Mouse (Mus musculus) adrenal gland, postnatal 14 days (tissue): ENCODE data around the gene Plcxd3. TPM values are rescaled to one million over a fixed set of nuclear protein-coding genes. Genes with fewer than 3 reads are reported as not detected.
A peak's percentile ranks its signal among the peaks of the same experiment; 100 is the strongest.

ENCODE experiments used
- DNase-seq: peaks from one replicate; pipeline ENCODE4 v3.0.0; 2021; ENCODE audit warnings: mixed read lengths
- long read RNA-seq, 2 experiments: library from polyadenylated mRNA; stranded (forward); transcript quantifications; one replicate each; pipeline ENCODE4 v2.0.0; 2021
- total RNA-seq: library from RNA; stranded (reverse); gene quantifications from 2 replicates; pipeline ENCODE4 v1.2.3, GENCODE M21; 2021

Gene Plcxd3
- 2.5 and 4.0 TPM in 2 replicates for total RNA-seq
- long read RNA-seq, experiment 1, result 0 reads
- long read RNA-seq, experiment 2, partial matches to known transcripts, result 0 of 1 reads
- long read RNA-seq, experiment 2, other reads (novel, unspliced or antisense), result 1 of 1 reads

DNA sequence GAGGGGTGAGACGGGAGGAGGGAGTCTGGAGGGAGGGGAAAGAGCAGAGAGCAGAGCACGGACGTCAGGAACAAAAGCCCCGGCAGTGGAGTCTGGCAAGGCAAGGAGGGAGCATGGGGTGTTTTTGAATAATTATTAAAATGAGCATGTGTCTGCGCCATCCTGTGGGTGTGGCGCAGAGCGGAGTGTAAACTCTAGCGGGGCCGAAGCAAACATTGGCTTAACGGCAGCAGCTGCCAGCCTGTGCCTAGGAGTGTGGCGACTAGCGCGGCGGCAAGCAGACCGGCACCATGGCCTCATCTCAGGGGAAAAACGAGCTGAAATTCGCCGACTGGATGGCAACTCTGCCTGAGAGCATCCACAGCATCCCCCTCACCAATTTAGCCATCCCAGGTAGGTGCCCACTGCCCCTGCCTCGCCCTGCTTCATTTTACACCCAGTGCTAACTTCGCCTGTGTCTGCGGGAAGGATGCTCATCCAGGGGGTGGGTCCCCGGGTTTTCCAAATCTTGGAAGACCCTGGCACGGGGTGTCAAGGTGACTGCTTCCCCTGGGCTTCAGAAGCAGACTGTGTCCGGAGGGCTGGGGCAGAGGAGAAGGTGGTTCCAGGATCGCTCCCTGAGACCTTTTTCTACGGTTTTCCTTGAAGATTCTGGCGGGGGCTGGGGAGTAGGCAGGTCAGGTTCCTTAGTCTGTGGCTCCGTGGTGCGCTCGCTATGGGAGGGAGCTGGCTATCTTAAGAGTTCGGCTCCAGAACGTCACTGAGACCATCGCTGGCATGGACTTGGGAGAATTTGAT lies at the start of gene Plcxd3:
Gene Plcxd3 (plus strand): TSS at position 69 of the 798 bp plus-strand sequence.
- peak; percentile 16 for DNase-seq

DNA sequence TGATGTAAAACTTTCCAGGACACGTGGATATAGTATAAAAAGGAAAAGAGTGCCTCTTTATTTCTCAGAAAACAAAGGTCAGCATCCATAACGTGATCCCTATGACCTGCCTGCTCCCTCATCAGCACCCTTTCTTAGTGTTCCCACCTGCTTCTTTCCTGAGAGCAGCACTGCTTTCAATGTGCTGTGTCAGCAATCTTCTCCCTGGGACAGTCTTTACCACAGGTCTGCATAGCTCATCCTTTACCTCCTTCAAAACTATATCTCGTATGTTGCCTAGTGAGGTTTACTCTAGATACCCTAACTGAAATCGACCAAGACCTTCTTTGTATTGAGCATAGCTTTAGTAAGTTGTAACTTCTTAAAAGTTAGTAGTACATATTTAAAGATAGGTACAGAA lies 43.4 kb upstream of the Plcxd3 start:
- no peak for DNase-seq

DNA sequence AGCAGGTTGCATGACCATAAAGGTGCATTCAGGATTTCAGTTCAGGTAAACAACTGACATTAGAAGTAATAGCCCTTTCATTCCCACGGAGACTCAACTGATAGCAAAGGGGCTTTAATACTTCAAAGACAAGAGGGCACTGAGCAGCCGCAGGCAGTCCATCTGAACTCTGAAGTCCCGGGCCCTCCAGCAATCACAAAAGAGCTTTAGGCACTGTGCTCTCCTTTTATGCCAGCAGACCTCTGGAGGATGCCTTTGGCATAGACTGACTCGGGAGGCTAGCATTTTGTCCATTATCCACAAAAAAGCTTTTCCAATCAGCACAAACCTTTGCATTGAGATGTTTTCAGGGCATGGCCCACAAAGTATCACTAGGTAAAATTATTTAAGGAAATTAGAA lies 33.7 kb upstream of the Plcxd3 start:
- no peak for DNase-seq

DNA sequence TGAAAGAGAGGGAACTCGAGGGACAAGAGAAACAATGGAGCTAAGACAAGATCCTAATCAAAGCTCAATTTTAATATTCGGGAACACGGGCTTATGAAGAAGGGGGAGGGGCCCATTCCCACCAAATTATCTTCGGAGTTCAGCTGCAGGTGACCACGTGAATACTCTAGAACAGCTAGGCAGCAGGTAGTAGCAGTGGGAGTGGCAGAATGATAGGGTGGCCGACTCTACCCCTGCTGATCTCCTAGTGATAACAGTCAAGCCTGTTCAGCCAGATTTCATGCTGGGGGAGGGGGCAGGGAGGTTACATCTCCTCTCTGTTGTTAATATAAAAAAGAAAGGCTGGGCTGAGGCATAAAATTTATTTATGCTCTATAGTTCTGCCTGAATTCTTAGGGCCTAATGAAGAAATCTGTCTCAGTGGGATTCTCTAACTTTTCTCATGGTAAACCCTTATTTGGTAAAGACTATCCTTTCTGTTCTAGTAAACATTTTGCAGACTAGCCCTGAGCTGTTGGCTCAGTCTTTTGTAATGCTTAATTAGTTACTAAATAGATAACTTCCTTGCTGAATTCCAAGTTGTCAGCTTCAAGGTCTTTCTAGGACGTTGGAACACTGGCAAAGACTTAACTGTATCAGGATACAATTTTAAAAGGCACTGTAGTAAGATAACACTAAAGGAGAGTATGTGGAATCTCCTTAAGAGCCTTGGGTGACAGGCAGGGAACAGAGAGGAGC lies 26.3 kb upstream of the Plcxd3 start:
- DNase-seq, result no peak

DNA sequence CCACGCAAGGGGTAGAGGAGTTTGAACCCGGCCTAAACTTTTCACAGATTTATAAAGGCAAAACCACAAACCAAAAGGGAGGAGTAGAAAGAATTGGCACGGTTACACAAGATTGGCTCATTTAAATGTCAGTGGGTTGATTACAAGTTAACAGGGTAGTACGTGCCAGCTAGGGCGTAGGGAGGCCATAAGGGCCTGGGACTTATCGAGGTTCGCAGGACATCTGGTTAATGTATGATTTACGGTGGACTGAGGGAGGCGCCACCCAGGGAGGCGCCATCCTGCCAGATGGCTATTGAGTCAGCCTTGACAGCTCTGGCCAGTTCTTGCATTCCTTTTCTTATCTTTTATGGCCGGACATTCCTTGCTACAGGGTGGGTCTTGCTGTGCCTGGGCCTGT lies 18.9 kb upstream of the Plcxd3 start:
- DNase-seq, result peak; percentile 7

DNA sequence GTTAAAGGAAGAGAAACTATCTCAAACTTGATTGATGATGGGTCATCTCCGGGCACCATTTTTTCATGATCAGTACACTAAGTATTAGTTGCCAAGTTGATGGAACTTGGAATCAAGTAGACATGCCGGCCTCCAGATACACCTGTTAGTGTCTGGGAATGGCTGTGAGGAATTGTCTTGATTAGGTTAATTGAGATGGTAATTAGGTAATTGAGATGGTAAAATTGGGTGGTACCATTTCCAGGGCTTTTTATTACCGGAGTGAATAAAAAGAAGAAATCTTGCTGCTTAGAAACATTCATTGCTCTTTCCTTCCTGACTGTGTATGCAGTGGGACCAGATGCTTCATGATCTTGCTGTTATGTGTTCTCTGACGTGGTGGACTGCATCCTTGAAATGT lies 17.6 kb upstream of the Plcxd3 start:
- DNase-seq, result no peak

DNA sequence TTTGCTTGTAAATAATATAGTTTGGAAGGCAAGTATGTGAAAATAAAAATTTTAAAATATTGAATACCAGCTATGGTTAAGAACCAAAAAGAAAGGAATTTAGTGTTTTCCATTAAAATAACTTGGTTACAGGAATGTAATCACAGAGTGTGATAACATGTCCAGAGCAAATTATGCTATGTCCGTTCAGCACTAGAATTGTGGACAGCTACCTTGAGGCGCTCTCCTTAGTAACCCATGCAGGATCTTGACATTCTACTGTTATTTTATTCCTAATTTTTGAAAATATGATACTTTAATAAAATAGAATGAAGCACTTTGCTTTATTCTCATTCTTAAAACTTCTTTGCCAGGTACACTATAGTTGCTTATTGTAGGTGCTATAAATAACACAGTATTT lies 7.5 kb upstream of the Plcxd3 start:
- DNase-seq, result peak; percentile 7

DNA sequence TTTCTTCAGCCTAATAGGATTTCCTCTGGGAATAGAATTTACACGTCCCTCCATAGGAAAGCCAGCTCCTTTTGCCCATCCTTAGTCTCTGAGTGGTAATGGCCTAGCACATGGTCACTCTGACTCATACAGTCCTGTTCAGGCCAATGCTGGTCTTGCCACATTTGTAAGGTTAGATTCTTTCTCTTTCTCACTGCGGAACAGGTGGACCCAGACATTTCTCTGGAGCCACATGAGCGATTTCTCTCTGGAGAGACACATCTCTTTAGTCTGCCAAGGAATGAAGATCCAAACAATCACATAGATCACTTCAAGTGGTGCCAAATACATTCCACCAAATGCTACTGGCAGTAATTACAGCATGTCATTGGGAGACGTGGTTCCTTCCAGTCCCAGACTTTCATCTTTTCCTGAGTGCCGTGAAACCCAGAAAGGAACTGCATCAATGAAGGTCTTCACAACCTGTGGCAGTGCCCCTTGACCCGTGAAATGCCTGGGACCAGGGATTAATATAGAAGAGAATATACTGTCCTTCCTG lies 769 bp upstream of the Plcxd3 start:
- no peak for DNase-seq

DNA sequence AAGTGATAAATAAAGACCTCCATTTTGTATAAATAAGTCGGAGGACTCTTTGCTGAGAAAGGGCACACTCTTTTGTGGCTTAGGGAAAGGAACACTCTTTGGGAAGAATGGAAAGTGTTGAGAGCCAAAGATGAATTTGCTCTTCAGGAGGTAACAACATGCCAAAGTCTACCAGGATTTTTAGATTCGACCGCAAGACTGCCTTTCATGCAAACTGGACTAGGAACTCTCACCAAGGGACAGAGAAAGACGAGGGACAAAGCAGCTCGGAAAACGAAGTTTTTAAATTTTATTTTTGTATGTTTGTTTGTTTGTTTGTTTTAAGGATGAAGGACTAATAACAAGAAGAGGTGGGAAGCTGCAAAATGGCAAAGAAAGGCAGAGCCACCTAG lies 264 bp upstream of the Plcxd3 start:
- no peak for DNase-seq

DNA sequence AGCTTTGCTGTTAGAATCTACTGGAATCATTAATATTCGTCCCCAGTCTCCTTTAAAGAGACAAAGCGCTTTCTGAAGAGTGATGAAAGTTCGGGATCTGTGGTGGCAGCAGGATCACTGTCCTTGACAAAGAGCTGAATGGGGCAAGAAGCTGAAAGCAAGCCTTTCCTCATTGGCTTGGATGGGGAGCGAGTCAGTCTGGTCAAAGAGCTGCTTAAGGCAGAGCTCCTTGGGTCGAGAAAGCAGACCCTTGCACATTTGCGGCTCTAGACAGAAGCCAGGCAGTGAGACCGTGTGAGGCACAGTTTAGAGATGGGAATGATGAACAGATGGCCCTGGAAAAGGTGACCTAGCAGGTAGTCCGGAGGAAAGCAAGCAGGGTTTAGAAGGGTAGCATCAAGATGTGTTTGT lies 935 bp downstream of the Plcxd3 start:
- DNase-seq, result no peak

DNA sequence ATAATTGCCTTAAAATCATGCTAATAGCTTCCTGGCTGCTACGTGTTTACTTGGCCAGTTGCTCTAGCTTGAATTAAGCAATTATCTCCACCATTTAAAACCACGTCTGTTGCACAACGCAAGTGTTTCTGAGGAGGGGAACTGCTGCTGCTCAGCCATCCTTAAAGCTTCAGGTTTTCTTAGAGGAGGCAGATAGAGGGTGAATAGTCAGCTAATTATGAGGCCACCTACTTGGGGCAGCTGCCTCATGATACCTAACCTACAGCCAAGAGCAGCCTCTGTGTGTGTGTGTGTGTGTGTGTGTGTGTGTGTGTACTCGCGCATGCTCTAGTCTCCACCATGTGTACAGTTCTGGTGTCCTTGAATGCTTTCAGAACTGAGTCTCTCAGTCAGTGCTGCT lies 3.5 kb downstream of the Plcxd3 start:
- no peak for DNase-seq

DNA sequence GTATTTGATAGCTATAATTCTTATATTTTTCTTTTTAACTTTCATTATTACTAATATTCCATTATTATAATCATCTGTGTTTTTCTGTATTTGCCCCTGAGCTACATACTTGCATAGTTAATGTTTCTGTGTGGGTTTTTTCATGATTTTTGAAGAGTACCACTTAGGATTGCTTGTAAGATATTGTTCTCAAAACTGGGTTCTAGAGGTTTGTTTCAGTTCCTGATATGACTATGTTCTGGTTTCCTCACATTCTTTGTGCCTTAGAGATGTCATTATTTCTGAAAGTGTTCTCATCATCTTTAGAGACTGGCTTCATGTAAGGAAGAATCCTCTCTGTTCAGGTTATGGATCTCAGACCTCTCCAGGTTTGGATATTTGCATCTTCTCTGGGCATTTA lies 12.5 kb downstream of the Plcxd3 start:
- no peak for DNase-seq

DNA sequence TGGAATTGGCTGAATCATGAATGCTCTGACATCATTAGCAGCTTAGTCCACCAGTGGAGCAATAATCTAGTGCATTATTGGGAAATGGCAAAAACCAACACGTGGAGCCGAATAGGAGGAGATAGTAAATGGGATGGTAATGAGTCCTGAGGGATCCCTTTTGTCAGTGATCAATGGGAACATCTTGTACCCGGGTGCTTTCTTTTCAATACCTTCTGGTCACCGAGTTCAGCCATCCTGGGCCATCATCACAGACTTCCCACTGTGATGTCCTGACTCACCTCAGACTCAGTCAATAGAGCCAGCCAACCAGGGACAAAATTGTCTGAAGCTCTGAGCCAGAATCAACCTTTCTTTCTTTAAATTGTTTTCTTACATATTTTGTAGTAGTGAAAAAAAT lies 24.8 kb downstream of the Plcxd3 start:
- no peak for DNase-seq

DNA sequence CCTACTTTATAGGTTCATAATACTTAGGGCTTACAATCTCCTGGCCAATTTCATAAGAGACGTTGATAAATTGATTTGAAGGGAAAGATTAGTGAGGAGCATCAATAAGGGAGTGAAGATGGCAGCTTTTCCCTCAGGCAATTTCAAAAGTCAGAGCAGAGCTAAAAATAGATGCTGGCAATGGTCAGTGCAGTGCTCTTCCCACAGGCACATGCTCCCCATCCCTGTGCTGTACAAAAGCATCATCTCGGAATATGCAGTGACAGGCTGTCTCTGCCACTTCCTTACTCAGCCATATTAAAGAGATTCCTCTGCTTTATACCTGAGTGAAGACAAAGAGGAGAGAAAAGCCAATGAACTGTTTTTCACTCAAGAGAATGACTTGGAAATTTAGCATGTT lies 36.0 kb downstream of the Plcxd3 start:
- no peak for DNase-seq

DNA sequence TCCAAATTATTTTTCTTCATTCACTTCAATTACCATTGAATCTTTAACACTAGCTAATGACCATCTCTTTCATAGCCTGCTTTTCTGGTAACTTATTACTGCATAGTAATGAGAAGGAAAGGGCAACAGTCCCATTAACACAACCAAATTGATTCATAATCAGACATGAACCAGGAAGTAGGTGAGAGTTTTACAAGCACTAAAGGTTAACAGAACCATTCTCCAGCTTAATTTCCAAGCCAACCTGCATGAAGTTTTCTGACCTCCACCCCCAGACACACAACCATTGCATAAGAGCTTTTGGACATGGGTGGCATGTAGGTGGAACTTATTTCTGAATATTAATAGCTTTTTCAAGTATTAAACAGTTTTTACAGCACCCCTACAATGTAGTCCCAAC lies 64.8 kb downstream of the Plcxd3 start:
- DNase-seq, result no peak

DNA sequence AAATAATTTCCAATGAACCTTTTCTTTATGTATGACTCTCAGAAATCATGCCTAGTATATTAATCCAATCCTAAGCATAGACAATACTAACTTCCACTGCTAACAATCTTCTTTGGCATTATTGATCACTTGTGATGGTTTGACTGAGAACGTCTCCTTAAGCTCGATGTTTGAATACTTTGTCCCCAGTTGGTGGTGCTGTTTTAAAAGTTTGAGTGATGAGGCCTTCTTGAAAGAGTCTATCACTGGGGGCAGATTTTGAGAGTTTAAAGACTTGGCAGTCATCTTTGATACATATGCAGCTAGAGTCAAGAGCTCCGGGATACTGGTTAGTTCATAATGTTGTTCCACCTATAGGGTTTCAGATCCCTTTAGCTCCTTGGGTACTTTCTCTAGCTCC lies 120.9 kb downstream of the Plcxd3 start:
- DNase-seq, result no peak

DNA sequence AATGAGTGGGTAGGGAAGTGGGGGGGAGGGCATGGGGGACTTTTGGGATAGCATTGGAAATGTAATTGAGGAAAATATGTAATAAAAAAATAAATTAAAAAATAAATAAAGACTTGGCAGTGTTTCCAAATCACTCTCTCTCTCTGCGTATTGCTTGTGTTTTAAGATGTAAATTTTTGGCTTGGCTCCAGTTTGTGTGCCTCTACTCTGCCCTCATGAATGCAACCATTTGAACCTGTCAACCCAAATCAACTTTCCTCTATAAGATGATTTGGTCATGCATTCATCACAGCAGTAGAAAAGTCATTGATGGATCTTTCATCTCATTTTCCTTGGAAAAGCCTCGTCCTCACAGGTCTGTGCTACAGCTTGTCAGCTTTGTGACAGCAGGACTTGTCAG lies 121.7 kb downstream of the Plcxd3 start:
- no peak for DNase-seq

DNA sequence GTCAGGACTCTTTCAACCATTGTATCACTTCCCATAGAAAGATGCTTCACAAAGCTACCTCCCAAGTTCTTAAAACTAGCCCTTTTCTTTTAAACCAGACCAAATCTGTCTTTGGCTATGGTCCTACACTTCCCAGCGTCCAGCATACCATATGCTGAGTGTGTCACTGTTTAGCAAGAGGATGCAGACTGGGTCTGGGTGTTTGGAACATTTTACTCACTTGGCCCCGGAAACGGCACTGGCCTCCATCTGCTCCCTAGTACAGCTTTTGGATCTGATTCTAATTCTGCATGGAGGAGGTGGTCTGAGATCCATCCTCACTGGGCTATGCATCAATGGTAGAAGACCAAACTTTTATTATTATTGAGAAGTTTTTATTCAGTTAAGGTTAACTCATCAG lies 122.7 kb downstream of the Plcxd3 start:
- no peak for DNase-seq

DNA sequence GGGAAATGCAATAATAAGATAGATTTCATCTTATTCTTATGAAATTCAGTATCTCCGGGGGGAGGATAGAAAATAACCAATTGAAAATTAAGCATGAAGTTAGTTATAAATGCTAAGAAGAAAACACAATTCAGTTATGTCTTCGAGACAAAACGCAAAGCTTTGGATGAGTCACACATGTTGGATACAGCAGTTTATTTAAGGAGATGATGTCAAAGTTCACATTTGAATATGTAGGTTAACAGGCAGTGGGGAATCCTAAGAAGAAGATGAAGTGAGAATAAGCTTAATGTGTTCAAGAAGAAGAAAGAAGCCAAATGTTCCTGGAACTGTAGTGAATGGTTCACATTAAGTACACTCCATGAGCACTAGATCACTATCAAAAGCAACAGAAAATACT lies 128.1 kb downstream of the Plcxd3 start:
- DNase-seq, result no peak

DNA sequence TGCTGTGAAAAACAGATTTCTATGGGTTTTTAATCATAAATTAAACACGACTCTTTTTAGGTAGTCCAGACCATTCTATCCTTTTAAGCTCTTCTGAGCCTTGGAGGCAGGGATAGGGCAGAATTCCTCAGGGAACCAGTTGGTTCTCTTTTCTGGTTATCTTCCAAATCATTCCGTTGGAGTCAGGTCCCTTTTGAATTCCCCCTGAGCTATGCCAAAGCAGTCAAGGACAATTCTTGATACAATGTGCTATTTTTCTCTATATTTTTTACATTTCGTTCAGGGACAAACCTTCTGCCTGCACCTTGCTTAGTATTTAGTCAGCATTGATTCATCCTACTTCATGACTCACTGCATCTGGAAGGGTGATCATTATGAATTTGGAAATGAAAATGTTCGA lies 128.5 kb downstream of the Plcxd3 start:
- DNase-seq, result no peak

DNA sequence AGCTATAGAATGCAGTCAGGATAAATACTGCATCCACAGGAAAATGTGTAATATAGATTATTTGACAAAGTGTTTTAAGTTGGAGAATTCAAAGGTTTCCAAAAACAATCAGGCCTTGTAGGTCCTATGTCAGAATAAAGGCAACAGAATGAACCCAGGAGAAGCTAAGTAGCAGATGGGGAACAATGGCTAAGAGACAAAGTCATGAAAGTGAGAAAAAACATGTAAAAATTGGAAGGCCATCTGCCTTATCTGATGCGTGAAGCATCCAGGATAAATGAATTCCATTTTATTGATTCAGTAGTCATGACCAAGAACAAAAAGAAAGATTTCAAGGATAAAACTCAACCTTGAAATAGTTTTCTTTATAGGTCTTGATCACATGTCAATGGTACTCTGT lies 139.4 kb downstream of the Plcxd3 start:
- DNase-seq, result no peak

DNA sequence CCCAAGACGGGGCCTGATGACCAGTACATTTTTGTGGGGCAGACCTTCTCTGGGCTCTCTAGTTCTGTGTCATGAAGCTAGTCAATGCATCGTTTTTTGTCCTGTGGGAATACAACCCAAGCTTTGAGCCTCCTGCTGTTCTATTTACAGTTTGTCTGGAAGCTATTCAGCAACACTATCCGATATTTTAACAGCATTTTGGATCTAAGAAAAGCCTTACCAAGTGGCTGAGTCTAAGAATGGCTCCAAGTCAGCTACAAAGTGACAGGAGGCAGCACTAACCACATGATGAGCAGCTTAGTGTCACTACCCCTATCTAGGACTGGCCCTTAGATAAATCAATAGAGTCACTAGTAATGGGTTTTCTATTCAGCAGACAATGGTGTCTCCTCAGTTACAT lies 149.3 kb downstream of the Plcxd3 start:
- no peak for DNase-seq

DNA sequence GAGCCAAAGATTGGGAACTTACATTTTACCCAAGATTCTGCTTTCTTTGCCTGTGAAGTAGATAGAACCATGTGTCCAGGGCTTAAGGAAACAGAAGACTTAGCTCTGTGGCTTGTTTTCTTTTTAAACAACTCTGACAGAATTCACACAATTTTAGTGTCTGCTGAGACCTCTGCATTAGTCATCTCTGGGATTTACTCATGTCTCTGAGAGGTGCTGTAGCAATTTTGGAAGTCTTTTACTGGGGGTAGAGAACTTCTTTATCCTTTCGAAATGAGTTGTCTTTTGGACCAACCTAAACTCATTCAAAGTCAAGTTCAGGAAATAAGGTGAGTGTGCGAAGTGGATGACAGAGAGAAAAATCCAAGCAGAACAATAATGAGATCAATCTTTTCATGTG lies 158.4 kb downstream of the Plcxd3 start:
- DNase-seq, result no peak

DNA sequence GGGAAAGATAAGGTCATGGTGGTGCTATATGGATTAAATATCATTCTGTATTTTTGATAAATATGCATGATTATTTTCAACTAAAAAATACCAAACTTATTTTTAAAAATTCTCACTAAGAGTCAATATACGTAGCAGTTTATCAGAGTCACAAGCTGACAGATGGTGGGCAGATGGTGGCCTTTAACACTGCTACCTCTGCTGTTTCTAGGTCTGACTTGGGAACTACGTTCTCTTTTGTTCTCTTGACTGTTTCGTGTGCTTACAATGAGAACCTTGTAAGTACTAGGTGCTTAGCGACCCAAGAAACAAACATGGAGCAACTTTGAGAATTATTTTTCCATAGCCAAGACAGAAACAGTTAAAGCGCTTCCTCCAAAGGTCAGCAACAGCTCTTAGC lies 183.8 kb downstream of the Plcxd3 start:
- DNase-seq, result no peak
